ENCODE assay signal across 16 mouse cellular contexts in genomic region chr13:51080801-51081200, GRCm38 (mm10).
"Had no signal": no experiment of that assay in that cellular context is flagged by ENCODE, and none has a peak within 500 bp of the region (broad histone marks: within the 10 kb centered on the region; RNA-seq: fewer than 3 reads in every experiment).

No protein-coding gene starts in this region.

- ATAC-seq: midbrain, embryonic 13.5 days; midbrain, embryonic 15.5 days had no signal

- H3K36me3 ChIP-seq: midbrain, embryonic 13.5 days; midbrain, embryonic 15.5 days; neural tube, embryonic 12.5 days had no signal

- H3K27ac ChIP-seq: liver, embryonic 14.5 days; midbrain, embryonic 13.5 days; midbrain, embryonic 15.5 days; neural tube, embryonic 12.5 days had no signal

- DNase-seq: lung, adult 18-20 months; lung, embryonic 14.5 days; lung, postnatal 10 days; lung, postnatal 4 days; right cerebral cortex, adult 18-20 months; right cerebral cortex, postnatal 25 days; right cerebral cortex, postnatal 4 days; spleen, adult 18-20 months; thymus, adult 18-20 months; thymus, postnatal 14 days; thymus, postnatal 36 days had no signal

- H3K9me3 ChIP-seq: midbrain, embryonic 13.5 days; midbrain, embryonic 15.5 days; neural tube, embryonic 12.5 days had no signal

- H3K27me3 ChIP-seq: midbrain, embryonic 13.5 days; midbrain, embryonic 15.5 days; neural tube, embryonic 12.5 days had no signal

- H3K4me3 ChIP-seq: megakaryocyte, embryonic 14.5 days; midbrain, embryonic 13.5 days; midbrain, embryonic 15.5 days; neural tube, embryonic 12.5 days had no signal

- H3K4me1 ChIP-seq: megakaryocyte, embryonic 14.5 days; midbrain, embryonic 13.5 days; midbrain, embryonic 15.5 days; neural tube, embryonic 12.5 days had no signal
